ENCODE assay signal across 9 mouse cellular contexts in genomic region chr12:11149121-11149420, GRCm38 (mm10). TPM values are rescaled to one million over a fixed set of nuclear protein-coding genes. Genes with fewer than 3 reads are reported as not detected.
A peak's percentile ranks its signal among the peaks of the same experiment; 100 is the strongest.
DNase-seq lines count a peak whose midpoint lies in the region; ATAC-seq and TF ChIP-seq lines count a peak whose summit lies in the region.
"Had no signal": no experiment of that assay in that cellular context is flagged by ENCODE, and none has a peak within 500 bp of the region (broad histone marks: within the 10 kb centered on the region; RNA-seq: fewer than 3 reads in every experiment).

No protein-coding gene starts in this region.

- no peak for ATAC-seq in embryonic facial prominence, embryonic 15.5 days (ENCODE audit: insufficient number of reproducible peaks, low FRiP score, low TSS enrichment, low read depth)
- ATAC-seq in intestine, embryonic 16.5 days, result peak; percentile 15
- no peak; the same call in 1 of the 2 replicates for ATAC-seq in neural tube, embryonic 15.5 days (ENCODE audit: low FRiP score)

- peaks cover 4% of the 10 kb centered on the region for H3K4me1 ChIP-seq in liver, adult 2 months (ENCODE audit: control insufficient read depth, insufficient read depth, low read length)
- H3K4me1 ChIP-seq in embryonic facial prominence, embryonic 15.5 days, result peaks cover 20% of the 10 kb centered on the region
- H3K4me1 ChIP-seq in intestine, embryonic 16.5 days (ENCODE audit: control insufficient read depth, insufficient read depth, low read length), result 0 out of 2 replicates have a peak, but pooled peaks cover 3% of the 10 kb centered on the region
- H3K4me1 ChIP-seq in neural tube, embryonic 15.5 days, result peaks cover 24% of the 10 kb centered on the region

- H3K27ac ChIP-seq in liver, adult 2 months (replicated peaks; ENCODE audit: insufficient read depth, low read depth, low read length), result no peak overlapping the region
- no peak overlapping the region for H3K27ac ChIP-seq in embryonic facial prominence, embryonic 15.5 days (replicated peaks)
- no peak overlapping the region for H3K27ac ChIP-seq in intestine, embryonic 16.5 days (ENCODE audit: low read length)
- H3K27ac ChIP-seq in neural tube, embryonic 15.5 days (replicated peaks), result no peak overlapping the region

- peaks cover 17% of the 10 kb centered on the region; the same call in 1 of the 2 replicates for H3K27me3 ChIP-seq in liver, adult 2 months (ENCODE audit: control insufficient read depth, insufficient read depth, low read length)
- H3K27me3 ChIP-seq in embryonic facial prominence, embryonic 15.5 days, result peaks cover 46% of the 10 kb centered on the region
- peaks cover 15% of the 10 kb centered on the region for H3K27me3 ChIP-seq in intestine, embryonic 16.5 days (replicated peaks; ENCODE audit: control insufficient read depth, insufficient read depth, low read length)
- H3K27me3 ChIP-seq in neural tube, embryonic 15.5 days (replicated peaks), result peaks cover 49% of the 10 kb centered on the region

- no peak for TF ChIP-seq POLR2A in liver, adult 2 months (IDR thresholded peaks at IDR 0.05; ENCODE audit: extremely low read depth, insufficient read depth, low read length)

- H3K79me2 ChIP-seq in liver, adult 2 months (ENCODE audit: control insufficient read depth, insufficient read depth, low read length), result no peaks in the 10 kb centered on the region

- DNase-seq in liver, adult 2 months (ENCODE audit: extremely low read depth, low read depth, low spot score), result no peak
- DNase-seq in liver, result no peak
- no peak for DNase-seq in ovary, postnatal 10 days (ENCODE audit: low spot score)
- DNase-seq in thymus, adult 18-20 months, result no peak
- no peak for DNase-seq in layer of hippocampus, postnatal 36 days

- peak overlapping the region; percentile 97 for H3K4me2 ChIP-seq in embryonic facial prominence, embryonic 15.5 days (replicated peaks)
- peak overlapping the region; percentile 92 for H3K4me2 ChIP-seq in intestine, embryonic 16.5 days (ENCODE audit: low read depth, low read length)
- peak overlapping the region; percentile 99 for H3K4me2 ChIP-seq in neural tube, embryonic 15.5 days

- H3K9ac ChIP-seq in liver, adult 2 months (ENCODE audit: low read depth, low read length), result no peak overlapping the region
- peak overlapping the region; percentile 18; the same call in 1 of the 2 replicates for H3K9ac ChIP-seq in embryonic facial prominence, embryonic 15.5 days
- peak overlapping the region; percentile 72 for H3K9ac ChIP-seq in intestine, embryonic 16.5 days (ENCODE audit: low read depth, low read length)
- H3K9ac ChIP-seq in neural tube, embryonic 15.5 days (replicated peaks), result peak overlapping the region; percentile 53; the same call in 1 of the 2 replicates

- H3K9me3 ChIP-seq in embryonic facial prominence, embryonic 15.5 days (replicated peaks), result no peaks in the 10 kb centered on the region
- no peaks in the 10 kb centered on the region for H3K9me3 ChIP-seq in intestine, embryonic 16.5 days (ENCODE audit: control insufficient read depth, low read length)
- no peaks in the 10 kb centered on the region for H3K9me3 ChIP-seq in neural tube, embryonic 15.5 days (replicated peaks)

- peak overlapping the region; percentile 39; the same call in 1 of the 2 replicates for H3K4me3 ChIP-seq in liver, adult 2 months (ENCODE audit: insufficient read depth, low read depth, low read length)
- H3K4me3 ChIP-seq in embryonic facial prominence, embryonic 15.5 days (replicated peaks), result peak overlapping the region; percentile 58
- peak overlapping the region; percentile 57 for H3K4me3 ChIP-seq in intestine, embryonic 16.5 days (ENCODE audit: low read length)
- H3K4me3 ChIP-seq in neural tube, embryonic 15.5 days (replicated peaks), result peak overlapping the region; percentile 59

- no peak for TF ChIP-seq CTCF in liver, adult 2 months (IDR thresholded peaks at IDR 0.05; ENCODE audit: low read depth, low read length)

- no peaks in the 10 kb centered on the region for H3K36me3 ChIP-seq in liver, adult 2 months (ENCODE audit: control insufficient read depth, insufficient read depth, low read length)
- no peaks in the 10 kb centered on the region for H3K36me3 ChIP-seq in embryonic facial prominence, embryonic 15.5 days
- no peaks in the 10 kb centered on the region for H3K36me3 ChIP-seq in intestine, embryonic 16.5 days (ENCODE audit: control insufficient read depth, insufficient read depth, low read length)
- no peaks in the 10 kb centered on the region for H3K36me3 ChIP-seq in neural tube, embryonic 15.5 days

- 3% methylated on average over 14 of the region's 14 CpGs for WGBS in liver, adult 2 months
- under 1% methylated on average over 14 of the region's 14 CpGs for WGBS in embryonic facial prominence, embryonic 15.5 days
- WGBS in intestine, embryonic 16.5 days, result 2% methylated on average over 14 of the region's 14 CpGs
- 2% methylated on average over 14 of the region's 14 CpGs for whole genome bisulfite sequencing in neural tube, embryonic 15.5 days

RNA-seq across cellular contexts. Expression of gene Kcns3, which starts 1.8 kb away (rescaled TPM):
- total RNA-seq in liver, adult 2 months (2014; rRNA removed), result 0.18 TPM in 1 of 2 replicates, not detected in the other
- polyA plus RNA-seq in liver, adult 2 months (2012; rRNA removed), result 0.05 and 0.10 TPM in 2 replicates
- polyA plus RNA-seq in embryonic facial prominence, embryonic 15.5 days (2015; fragmentation: Nextera tagmentation; extraction: Ambion mirVana), result 2.3 and 3.2 TPM in 2 replicates
- polyA plus RNA-seq in intestine, embryonic 16.5 days (2015; fragmentation: Nextera tagmentation; extraction: Ambion mirVana), result 4.8 and 6.1 TPM in 2 replicates
- 2.1 and 2.3 TPM in 2 replicates for polyA plus RNA-seq in neural tube, embryonic 15.5 days (2015; fragmentation: Nextera tagmentation; extraction: Ambion mirVana)
- 10 to 100 TPM; 10.9 to 12.6 TPM for total RNA-seq in layer of hippocampus, postnatal 36 days (2021)
- polyA plus RNA-seq: Patski had no signal

RNA-seq across cellular contexts. Expression of gene Msgn1, which starts 59.7 kb away (rescaled TPM):
- not detected in 2 replicates for total RNA-seq in liver, adult 2 months (2014; rRNA removed)
- polyA plus RNA-seq in liver, adult 2 months (2012; rRNA removed), result not detected in 2 replicates
- polyA plus RNA-seq in embryonic facial prominence, embryonic 15.5 days (2015; fragmentation: Nextera tagmentation; extraction: Ambion mirVana), result not detected in 2 replicates
- polyA plus RNA-seq in intestine, embryonic 16.5 days (2015; fragmentation: Nextera tagmentation; extraction: Ambion mirVana), result not detected in 2 replicates
- polyA plus RNA-seq in neural tube, embryonic 15.5 days (2015; fragmentation: Nextera tagmentation; extraction: Ambion mirVana), result not detected in 2 replicates
- not detected for total RNA-seq in layer of hippocampus, postnatal 36 days (2021)
- polyA plus RNA-seq: Patski had no signal
